Mouse (Mus musculus) left cerebral cortex, adult 11 months (tissue): ENCODE results near the gene Hnrnpm.

ENCODE experiments used
- DNase-seq: peaks from one replicate; pipeline ENCODE4 v3.0.0; 2022; ENCODE audit warnings: low spot score

Gene Hnrnpm

GRCm38 (mm10) chr17:33597271-33597670, 89.4 kb downstream of the Hnrnpm start:
- DNase-seq, result no peak
